11 mouse cellular contexts compared by ENCODE assay signal in the genomic region with DNA sequence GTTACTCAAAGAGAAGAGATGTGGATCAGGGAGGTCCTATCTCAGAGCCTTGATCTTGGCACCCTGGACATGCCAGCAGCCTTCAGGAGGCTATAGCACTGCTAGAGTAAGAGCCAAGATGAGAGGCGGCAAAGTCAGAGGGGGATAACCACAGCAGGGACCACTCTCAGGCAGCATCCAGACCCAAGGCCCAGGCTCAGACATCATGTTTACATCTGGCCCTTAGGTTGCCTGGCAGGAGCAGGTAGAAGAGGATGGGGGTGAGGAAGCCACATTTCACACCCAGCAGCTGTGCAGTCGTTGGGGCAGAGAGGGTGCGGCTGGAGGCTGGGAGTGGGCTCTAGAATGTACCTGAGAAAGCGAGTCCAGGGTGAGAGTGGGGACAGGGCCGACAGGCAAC. TPM values are rescaled to one million over a fixed set of nuclear protein-coding genes. Genes with fewer than 3 reads are reported as not detected.
A peak's percentile ranks its signal among the peaks of the same experiment; 100 is the strongest.
DNase-seq lines count a peak whose midpoint lies in the region; ATAC-seq and TF ChIP-seq lines count a peak whose summit lies in the region.
"Had no signal": no experiment of that assay in that cellular context is flagged by ENCODE, and none has a peak within 500 bp of the region (broad histone marks: within the 10 kb centered on the region; RNA-seq: fewer than 3 reads in every experiment).

No protein-coding gene starts in this region.

- peak overlapping the region; percentile 82 for H3K27ac ChIP-seq in heart, embryonic 13.5 days (replicated peaks)
- H3K27ac ChIP-seq in midbrain, embryonic 12.5 days (replicated peaks), result no peak overlapping the region
- H3K27ac ChIP-seq in midbrain, embryonic 16.5 days (ENCODE audit: low read length), result no peak overlapping the region
- H3K27ac ChIP-seq in hindbrain, embryonic 13.5 days, result peak overlapping the region; percentile 35; the same call in 1 of the 2 replicates
- H3K27ac ChIP-seq in olfactory bulb, adult 2 months (ENCODE audit: insufficient read depth, low read depth, low read length), result peak overlapping the region; percentile 34; the same call in 1 of the 2 replicates
- H3K27ac ChIP-seq: layer of hippocampus, adult 2 months had no signal

- H3K9me3 ChIP-seq in heart, embryonic 13.5 days, result no peaks in the 10 kb centered on the region
- H3K9me3 ChIP-seq in midbrain, embryonic 12.5 days, result no peaks in the 10 kb centered on the region
- no peaks in the 10 kb centered on the region for H3K9me3 ChIP-seq in midbrain, embryonic 16.5 days (replicated peaks; ENCODE audit: control insufficient read depth, low read length, poor library complexity, severe bottlenecking)
- H3K9me3 ChIP-seq in hindbrain, embryonic 13.5 days, result no peaks in the 10 kb centered on the region

- H3K27me3 ChIP-seq in heart, embryonic 13.5 days (replicated peaks), result peaks cover 21% of the 10 kb centered on the region
- H3K27me3 ChIP-seq in midbrain, embryonic 12.5 days, result 0 out of 2 replicates have a peak, but pooled peaks cover 15% of the 10 kb centered on the region
- H3K27me3 ChIP-seq in midbrain, embryonic 16.5 days (ENCODE audit: control insufficient read depth, insufficient read depth, low read depth, low read length), result no peaks in the 10 kb centered on the region
- H3K27me3 ChIP-seq in hindbrain, embryonic 13.5 days, result peaks cover 6% of the 10 kb centered on the region; the same call in 1 of the 2 replicates

- H3K4me3 ChIP-seq in heart, embryonic 13.5 days, result no peak overlapping the region
- peak overlapping the region; percentile 1; the same call in 1 of the 2 replicates for H3K4me3 ChIP-seq in midbrain, embryonic 12.5 days
- no peak overlapping the region for H3K4me3 ChIP-seq in midbrain, embryonic 16.5 days (ENCODE audit: low read depth, low read length)
- H3K4me3 ChIP-seq in hindbrain, embryonic 13.5 days, result no peak overlapping the region
- H3K4me3 ChIP-seq in olfactory bulb, adult 2 months (ENCODE audit: insufficient read depth, low read depth, low read length), result no peak overlapping the region
- H3K4me3 ChIP-seq: layer of hippocampus, adult 2 months had no signal

- H3K36me3 ChIP-seq in heart, embryonic 13.5 days, result peaks cover 75% of the 10 kb centered on the region
- H3K36me3 ChIP-seq in midbrain, embryonic 12.5 days, result peaks cover 23% of the 10 kb centered on the region
- H3K36me3 ChIP-seq in midbrain, embryonic 16.5 days (ENCODE audit: control insufficient read depth, insufficient read depth, low read length), result peaks cover 14% of the 10 kb centered on the region
- peaks cover 63% of the 10 kb centered on the region for H3K36me3 ChIP-seq in hindbrain, embryonic 13.5 days

- 54% methylated on average over 5 of the region's 5 CpGs for WGBS in heart, embryonic 13.5 days
- 45% methylated on average over 5 of the region's 5 CpGs for WGBS in midbrain, embryonic 12.5 days
- 44% methylated on average over 5 of the region's 5 CpGs for WGBS in midbrain, embryonic 16.5 days
- WGBS in hindbrain, embryonic 13.5 days, result 50% methylated on average over 5 of the region's 5 CpGs
- WGBS in olfactory bulb, adult 2 months, result 76% methylated on average over 5 of the region's 5 CpGs

- no peak for ATAC-seq in heart, embryonic 13.5 days (ENCODE audit: extremely low read depth, insufficient number of reproducible peaks, low FRiP score, low TSS enrichment)
- no peak for ATAC-seq in midbrain, embryonic 12.5 days (ENCODE audit: low FRiP score, low read depth)
- ATAC-seq in midbrain, embryonic 16.5 days, result no peak
- no peak for ATAC-seq in hindbrain, embryonic 13.5 days (ENCODE audit: low FRiP score)
- ATAC-seq in inflammation-experienced regulatory T-cells, adult 6 months, result no peak

- peaks cover 51% of the 10 kb centered on the region for H3K4me1 ChIP-seq in heart, embryonic 13.5 days
- peaks cover 36% of the 10 kb centered on the region for H3K4me1 ChIP-seq in midbrain, embryonic 12.5 days
- H3K4me1 ChIP-seq in midbrain, embryonic 16.5 days (ENCODE audit: control insufficient read depth, insufficient read depth, low read length), result peaks cover 3% of the 10 kb centered on the region; the same call in 1 of the 2 replicates
- peaks cover 41% of the 10 kb centered on the region for H3K4me1 ChIP-seq in hindbrain, embryonic 13.5 days (replicated peaks)
- H3K4me1 ChIP-seq in olfactory bulb, adult 2 months (ENCODE audit: control insufficient read depth, insufficient read depth, low read length), result peaks cover 24% of the 10 kb centered on the region

- peak overlapping the region; percentile 40; the same call in 1 of the 2 replicates for H3K4me2 ChIP-seq in heart, embryonic 13.5 days
- peak overlapping the region; percentile 44 for H3K4me2 ChIP-seq in midbrain, embryonic 12.5 days (replicated peaks)
- no peak overlapping the region for H3K4me2 ChIP-seq in midbrain, embryonic 16.5 days (ENCODE audit: low read length)
- H3K4me2 ChIP-seq in hindbrain, embryonic 13.5 days, result no peak overlapping the region

- H3K9ac ChIP-seq in heart, embryonic 13.5 days, result 0 out of 2 replicates have a peak overlapping the region, but pooled peaks have one; percentile 53
- peak overlapping the region; percentile 56; the same call in 1 of the 2 replicates for H3K9ac ChIP-seq in midbrain, embryonic 12.5 days (replicated peaks)
- H3K9ac ChIP-seq in midbrain, embryonic 16.5 days (ENCODE audit: low read depth, low read length), result no peak overlapping the region
- peak overlapping the region; percentile 49 for H3K9ac ChIP-seq in hindbrain, embryonic 13.5 days

- TF ChIP-seq CTCF in olfactory bulb, adult 2 months (IDR thresholded peaks at IDR 0.05; ENCODE audit: insufficient read depth, low read depth, low read length), result no peak

- no peak for TF ChIP-seq POLR2A in olfactory bulb, adult 2 months (IDR thresholded peaks at IDR 0.05; ENCODE audit: insufficient read depth, low read depth, low read length)

- DNase-seq in heart, postnatal 10 days, result no peak
- DNase-seq in cerebellum, adult 9-11 months, result no peak
- DNase-seq: kidney, adult 9 months had no signal

- intact Hi-C loops in heart, postnatal 10 days (cut with DNase I), result loop anchor here (5.0 kb wide), 1 partner anchor 54 kb away; no protein-coding TSS in a partner anchor

RNA-seq across cellular contexts. Expression of a gene that starts 30.5 kb away (rescaled TPM):
- polyA plus RNA-seq in heart, embryonic 13.5 days (2015; fragmentation: Nextera tagmentation; extraction: Ambion mirVana), result 24.4 and 26.2 TPM in 2 replicates
- total RNA-seq in heart, postnatal 10 days (2021), result 10 to 100 TPM; 90.5 to 93.9 TPM
- 18.0 and 18.5 TPM in 2 replicates for polyA plus RNA-seq in midbrain, embryonic 12.5 days (2016; fragmentation: Nextera tagmentation; extraction: Ambion mirVana)
- 11.4 and 11.7 TPM in 2 replicates for polyA plus RNA-seq in midbrain, embryonic 16.5 days (2015; fragmentation: Nextera tagmentation; extraction: Ambion mirVana)
- polyA plus RNA-seq in hindbrain, embryonic 13.5 days (2015; fragmentation: Nextera tagmentation; extraction: Ambion mirVana), result 12.8 and 14.2 TPM in 2 replicates
- polyA plus RNA-seq in olfactory bulb, adult 2 months (2012; ENCODE audit: insufficient read depth, insufficient read length, low replicate concordance, missing spikeins), result not detected in 2 replicates
- polyA plus RNA-seq in inflammation-experienced regulatory T-cells, adult 6 months (2017; shearing (Covaris generic)), result under 1 TPM in 2 of 3 experiments, not detected in 1; 0.38 to 0.47 TPM
- total RNA-seq: granulocyte monocyte progenitor cell, adult 5-6 weeks had no signal

RNA-seq across cellular contexts. Expression of a gene that starts 43.7 kb away (rescaled TPM):
- 34.0 and 35.0 TPM in 2 replicates for polyA plus RNA-seq in heart, embryonic 13.5 days (2015; fragmentation: Nextera tagmentation; extraction: Ambion mirVana)
- total RNA-seq in heart, postnatal 10 days (2021), result 10 to 100 TPM; 44.0 to 44.4 TPM
- 7.1 and 9.2 TPM in 2 replicates for polyA plus RNA-seq in midbrain, embryonic 12.5 days (2016; fragmentation: Nextera tagmentation; extraction: Ambion mirVana)
- polyA plus RNA-seq in midbrain, embryonic 16.5 days (2015; fragmentation: Nextera tagmentation; extraction: Ambion mirVana), result 8.8 and 9.7 TPM in 2 replicates
- polyA plus RNA-seq in hindbrain, embryonic 13.5 days (2015; fragmentation: Nextera tagmentation; extraction: Ambion mirVana), result 9.8 and 10.2 TPM in 2 replicates
- not detected in 2 replicates for polyA plus RNA-seq in olfactory bulb, adult 2 months (2012; ENCODE audit: insufficient read depth, insufficient read length, low replicate concordance, missing spikeins)
- under 1 TPM in 2 of 3 experiments, not detected in 1; 0.08 to 0.17 TPM for polyA plus RNA-seq in inflammation-experienced regulatory T-cells, adult 6 months (2017; shearing (Covaris generic))
- total RNA-seq: granulocyte monocyte progenitor cell, adult 5-6 weeks had no signal

Comparison
In these comparisons a context has a peak if more than half of its experiments do, and no peak if none do; other contexts are left out.
1. H3K4me2 ChIP-seq: peak in heart, embryonic 13.5 days (single experiment) and midbrain, embryonic 12.5 days (single experiment); none in midbrain, embryonic 16.5 days (single experiment) and hindbrain, embryonic 13.5 days (single experiment).
2. H3K27ac ChIP-seq: peak in heart, embryonic 13.5 days (single experiment), hindbrain, embryonic 13.5 days (single experiment) and olfactory bulb, adult 2 months (single experiment); none in midbrain, embryonic 12.5 days (single experiment) and midbrain, embryonic 16.5 days (single experiment).